Mouse (Mus musculus): Measurements from ENCODE around the gene Agl. TPM values are rescaled to one million over a fixed set of nuclear protein-coding genes. Genes with fewer than 3 reads are reported as not detected.

The Agl gene
- 2.7 and 3.0 TPM in 2 replicates for polyA plus RNA-seq (2012; rRNA removed)

GRCm38 (mm10) chr3:116807811-116808506, at the start of gene Agl:
TSS of gene Agl (minus strand) at chr3:116808166.

GRCm38 (mm10) chr3:116712436-116712881, 95.5 kb downstream of the Agl start, which contains the start of gene Slc35a3:
TSS of gene Slc35a3 (minus strand) at chr3:116712831.

Other genes with a start within 250 kb of the Agl start
- 2.3 and 2.8 TPM in 2 replicates for gene Lrrc39, start 245.2 kb downstream of the Agl start, polyA plus RNA-seq (2012; rRNA removed)
- gene Sass6, start 213.2 kb downstream of the Agl start, polyA plus RNA-seq (2012; rRNA removed) = 8.5 and 8.6 TPM in 2 replicates
- gene Trmt13, start 193.6 kb downstream of the Agl start, polyA plus RNA-seq (2012; rRNA removed) = 7.9 TPM in 2 replicates
- 15.2 and 18.8 TPM in 2 replicates for gene Mfsd14a, start 145.5 kb downstream of the Agl start, polyA plus RNA-seq (2012; rRNA removed)
- gene Gm43191, start 126.9 kb downstream of the Agl start, polyA plus RNA-seq (2012; rRNA removed) = 0.05 TPM in 1 of 2 replicates, not detected in the other
- 7.9 and 9.0 TPM in 2 replicates for gene Slc35a3, start 95.3 kb downstream of the Agl start, polyA plus RNA-seq (2012; rRNA removed)
- 18.7 and 22.8 TPM in 2 replicates for gene Frrs1, start 51.3 kb upstream of the Agl start, polyA plus RNA-seq (2012; rRNA removed)
- gene 4930455H04Rik, start 160.1 kb upstream of the Agl start, polyA plus RNA-seq (2012; rRNA removed) = not detected in 2 replicates
- 1.4 and 1.5 TPM in 2 replicates for gene Palmd, start 160.8 kb upstream of the Agl start, polyA plus RNA-seq (2012; rRNA removed)